Mouse (Mus musculus) monocyte, adult 2 months (primary cell): ENCODE data around the gene Skap1.
A peak's percentile ranks its signal among the peaks of the same experiment; 100 is the strongest.
"Not testable (repeated sequence)": the region's sequence is repeated elsewhere in the genome, so short reads cannot be mapped to it uniquely, and the experiment has no call there.

Experiments used
- DNase-seq, 2 experiments: peaks; one replicate each; pipeline ENCODE4 v3.0.0; 2022; ENCODE audit warnings: low spot score in 2 of 2, low read depth in 1 of 2

Skap1 gene

GRCm38 (mm10) chr11:96776068-96776467 is 311.7 kb downstream of the Skap1 start:
- no peak for DNase-seq

- peak; percentile 99 for DNase-seq
Measured at GRCm38 (mm10) chr11:96776968-96777962, 312.9 kb downstream of the Skap1 start, which contains the start of gene Snx11. Snx11 (minus strand) TSS chr11:96777559.

GRCm38 (mm10) chr11:96778061-96778627 is 313.8 kb downstream of the Skap1 start:
- DNase-seq = not testable (repeated sequence)

GRCm38 (mm10) chr11:96780306-96780705 is 315.9 kb downstream of the Skap1 start:
- no peak for DNase-seq

GRCm38 (mm10) chr11:96781425-96781824 is 317.0 kb downstream of the Skap1 start:
- no peak for DNase-seq

GRCm38 (mm10) chr11:96784847-96785246 is 320.5 kb downstream of the Skap1 start:
- DNase-seq = peak; percentile 60 to 69

GRCm38 (mm10) chr11:96786731-96787450 is 322.5 kb downstream of the Skap1 start:
- no peak for DNase-seq

- peak; percentile 67 to 83 for DNase-seq
Measured at GRCm38 (mm10) chr11:96788871-96789795, 324.7 kb downstream of the Skap1 start, which contains the start of gene Cbx1. Cbx1 (plus strand) TSS chr11:96789127.

GRCm38 (mm10) chr11:96789990-96790389 is 325.6 kb downstream of the Skap1 start:
- no peak for DNase-seq

- DNase-seq = no peak
Measured at GRCm38 (mm10) chr11:96790681-96791080, 326.3 kb downstream of the Skap1 start.

GRCm38 (mm10) chr11:96795491-96795890 is 331.1 kb downstream of the Skap1 start:
- DNase-seq = no peak

- DNase-seq = no peak
Measured at GRCm38 (mm10) chr11:96796081-96796480, 331.7 kb downstream of the Skap1 start.

GRCm38 (mm10) chr11:96796586-96796985 is 332.2 kb downstream of the Skap1 start:
- no peak for DNase-seq

- no peak for DNase-seq
Measured at GRCm38 (mm10) chr11:96799511-96799910, 335.1 kb downstream of the Skap1 start.

GRCm38 (mm10) chr11:96805606-96806005 is 341.2 kb downstream of the Skap1 start:
- no peak for DNase-seq

- no peak for DNase-seq
Measured at GRCm38 (mm10) chr11:96808066-96808465, 343.7 kb downstream of the Skap1 start.
